Mouse (Mus musculus): ENCODE results near the gene Piwil4.

The Piwil4 gene

DNA sequence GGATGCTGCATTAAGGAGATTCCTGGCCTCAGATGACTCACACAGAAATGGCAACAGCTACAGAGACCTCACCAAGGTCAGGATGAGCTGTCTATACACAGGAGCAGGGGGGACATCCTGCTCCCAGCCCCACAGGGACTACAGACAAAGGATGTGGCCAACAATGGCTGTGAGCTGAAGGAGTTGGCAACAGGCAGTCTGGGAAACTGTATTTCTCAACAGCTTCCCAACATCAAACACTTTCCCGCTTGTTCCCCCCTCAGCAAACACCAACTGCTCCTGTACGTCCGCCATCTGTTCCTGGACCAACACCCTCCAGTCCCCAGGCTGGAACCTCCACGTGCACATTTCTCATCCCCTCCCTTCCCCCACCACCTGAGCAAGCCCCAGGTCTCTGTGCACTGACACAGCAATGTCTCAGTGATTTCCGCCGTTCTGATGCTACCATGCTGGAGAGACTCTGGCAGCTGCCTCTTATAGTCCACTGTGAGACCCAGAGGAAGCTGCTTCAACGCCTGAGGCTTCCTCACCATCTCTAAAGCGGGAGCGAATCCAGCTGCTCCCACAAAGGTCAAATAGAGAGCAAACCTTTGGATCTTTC lies 9.5 kb downstream of the Piwil4 start:
- in situ Hi-C loops (cut with MboI, MseI) = no loop called here

DNA sequence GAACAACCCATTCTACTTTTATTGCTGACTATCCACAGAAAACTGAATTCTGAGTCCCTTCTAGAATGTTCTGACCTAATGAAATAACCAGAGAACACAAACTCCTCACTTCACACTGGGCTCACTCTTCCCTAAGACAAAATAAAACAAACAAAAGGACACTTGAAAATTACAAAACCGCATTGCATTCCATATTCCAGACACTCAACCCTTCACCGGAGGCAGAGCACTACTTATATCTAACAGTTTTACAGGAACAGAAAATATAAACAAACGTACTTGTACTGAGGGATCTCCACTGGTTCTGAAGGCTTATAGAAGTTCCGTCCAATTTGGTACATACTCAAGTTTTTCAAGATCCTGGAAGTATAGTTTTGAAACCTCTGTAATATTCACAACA lies 12.2 kb downstream of the Piwil4 start:
- in situ Hi-C loops (cut with MboI, MseI) = no loop called here

DNA sequence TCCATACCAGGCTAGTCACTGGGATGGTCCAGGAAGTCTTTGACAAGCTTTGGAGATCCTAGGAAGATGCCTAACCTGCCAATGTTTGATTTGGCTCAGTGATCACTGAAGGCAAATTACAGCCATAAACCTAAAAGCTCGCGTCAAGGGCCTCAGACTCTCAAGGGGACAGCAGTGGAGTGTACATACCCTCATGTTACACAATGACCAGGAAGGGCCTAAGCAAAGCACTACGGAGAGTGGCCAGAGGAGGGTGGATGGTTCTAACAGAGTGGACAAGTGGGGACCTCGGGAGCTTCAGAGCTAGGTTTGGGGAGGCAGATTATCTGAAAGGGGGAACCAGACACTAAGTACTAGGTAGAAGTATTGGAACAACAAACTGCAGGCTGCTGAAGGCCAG lies 13.9 kb downstream of the Piwil4 start:
- in situ Hi-C loops (cut with MboI, MseI) = no loop called here

DNA sequence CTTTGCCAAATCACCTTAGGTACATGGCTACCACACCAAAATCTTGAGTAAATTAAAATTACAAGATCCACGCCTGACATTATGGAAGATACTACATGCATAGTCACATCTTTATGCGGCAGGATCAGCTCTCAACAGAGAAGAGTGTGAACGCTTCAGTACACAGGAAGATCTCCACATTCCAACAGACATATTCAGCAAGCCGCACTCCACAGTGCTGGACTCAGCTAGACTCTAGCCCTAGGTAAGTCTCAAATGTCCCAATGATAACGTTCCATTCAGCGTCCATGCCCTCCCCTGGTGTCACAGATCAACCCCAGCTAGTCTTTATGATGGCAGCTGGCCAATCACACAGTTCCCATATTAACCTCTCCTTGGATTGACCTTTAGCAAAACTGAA lies 14.5 kb downstream of the Piwil4 start:
- in situ Hi-C loops (cut with MboI, MseI) = no loop called here

DNA sequence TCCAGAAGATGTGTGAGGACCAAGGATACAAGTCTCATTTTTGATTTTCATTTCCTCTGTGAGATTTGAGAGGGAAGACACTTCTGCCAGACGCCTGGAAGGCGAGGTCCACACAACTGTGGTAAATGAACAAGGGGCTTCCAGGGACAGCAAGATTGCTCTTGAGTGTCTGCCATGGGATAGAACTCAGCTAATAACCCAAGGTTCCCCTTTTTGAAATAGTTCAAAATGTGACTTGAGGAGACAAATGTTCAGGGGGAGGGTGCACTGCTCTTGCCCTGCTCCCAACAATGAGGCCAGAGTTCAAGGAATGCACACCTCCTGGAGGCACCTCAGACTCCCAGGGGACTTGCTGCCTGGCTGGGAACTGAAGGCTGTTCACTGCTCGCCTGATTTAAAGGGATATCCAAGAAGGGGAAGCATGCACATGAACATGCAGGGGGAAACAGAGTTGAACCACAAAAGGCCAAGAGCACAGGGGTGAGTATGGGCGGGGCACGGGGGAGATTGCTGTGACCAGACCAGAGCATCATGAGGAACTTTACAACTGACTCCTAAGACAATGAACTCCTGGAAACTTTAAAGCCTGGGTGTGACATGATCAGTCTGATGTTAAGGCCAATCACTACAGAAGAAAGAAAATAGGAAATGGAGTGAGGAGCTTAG lies 15.6 kb downstream of the Piwil4 start:
- in situ Hi-C loops (cut with MboI, MseI) = no loop called here

DNA sequence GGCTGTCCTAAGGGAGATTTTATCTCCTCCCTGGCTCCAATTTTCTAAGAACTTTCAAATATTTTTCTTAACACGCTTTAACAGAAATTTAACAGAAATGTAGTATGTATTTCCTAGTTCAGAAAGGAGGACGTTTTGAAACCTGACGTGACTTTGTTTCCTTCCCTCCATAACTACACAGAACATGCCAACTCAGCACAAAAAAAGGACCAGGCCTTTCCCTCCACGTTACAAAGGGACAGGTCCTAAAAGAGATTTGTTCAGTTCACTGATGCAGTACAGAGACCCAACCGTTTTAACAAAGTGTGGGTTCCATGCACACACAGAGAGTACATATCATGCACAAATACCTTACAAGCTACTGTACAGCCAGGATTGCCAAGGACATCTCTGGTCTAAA lies 18.9 kb downstream of the Piwil4 start:
- in situ Hi-C loops (cut with MboI, MseI) = no loop called here

DNA sequence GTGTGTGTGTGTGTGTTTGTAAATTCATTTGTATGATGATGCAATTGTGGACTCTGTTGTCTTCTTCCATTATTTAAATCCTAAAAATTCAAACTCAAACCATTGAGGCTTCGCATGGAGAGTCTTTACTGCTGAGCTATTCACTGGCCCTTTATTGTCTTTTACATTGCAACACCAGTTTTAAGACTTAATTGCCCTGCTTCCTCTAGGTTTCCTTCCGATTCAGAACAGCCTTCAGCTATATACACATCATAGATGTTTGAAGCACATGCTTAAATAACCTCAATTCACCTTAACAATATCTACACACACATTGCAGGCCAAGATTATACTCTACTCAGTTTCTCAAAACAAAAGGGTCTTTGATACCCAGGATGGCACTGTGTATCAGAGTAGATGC lies 20.1 kb downstream of the Piwil4 start:
- in situ Hi-C loops (cut with MboI, MseI) = no loop called here

DNA sequence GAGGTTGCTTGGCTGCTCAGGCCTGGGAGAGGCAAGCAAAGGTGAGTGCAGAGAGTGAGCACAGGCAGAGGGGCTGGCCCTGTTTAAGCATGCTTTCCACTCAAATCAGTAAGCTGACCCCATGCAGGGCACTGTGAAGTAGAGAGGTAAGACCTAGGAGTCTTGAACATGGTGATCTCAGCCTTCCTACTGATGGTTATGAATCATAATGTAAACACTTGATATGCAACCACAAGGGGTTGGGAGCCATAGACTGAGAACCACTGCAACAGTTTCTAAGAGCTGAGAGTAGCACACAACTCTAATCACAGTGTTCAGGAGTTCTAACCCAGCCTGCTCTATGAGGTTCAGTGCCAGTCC lies 22.2 kb downstream of the Piwil4 start:
- in situ Hi-C loops (cut with MboI, MseI) = no loop called here

DNA sequence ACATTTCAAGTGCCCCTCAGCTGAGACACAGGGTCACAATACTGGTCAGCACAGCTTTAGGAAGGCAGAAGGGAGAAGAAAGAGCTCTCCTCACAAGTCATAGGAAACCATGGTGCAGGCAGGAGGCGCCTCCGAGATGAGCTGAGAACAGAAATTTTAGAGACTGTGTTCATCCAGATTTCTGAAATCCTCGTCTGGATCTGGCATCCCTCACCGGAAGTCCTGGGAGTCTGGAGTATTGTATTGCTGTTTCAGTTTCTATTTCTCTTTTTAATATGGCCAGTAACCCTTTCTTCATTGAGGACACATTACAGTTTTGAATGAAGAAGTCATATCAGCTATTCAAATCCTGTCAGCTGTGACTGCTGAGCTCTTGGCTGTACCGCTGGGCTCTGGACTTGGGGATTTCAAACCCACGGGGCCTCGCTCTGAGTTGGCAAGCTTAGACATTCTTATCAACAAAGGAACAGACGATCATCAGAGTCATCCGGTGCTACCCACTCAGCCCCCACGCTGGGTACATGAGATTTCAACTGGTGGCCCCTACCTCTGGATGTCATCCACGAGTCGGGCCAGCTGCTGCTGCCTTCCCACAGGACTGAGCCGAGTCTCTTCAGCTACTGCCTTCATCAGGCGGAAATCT lies 22.7 kb downstream of the Piwil4 start:
- in situ Hi-C loops (cut with MboI, MseI) = no loop called here

DNA sequence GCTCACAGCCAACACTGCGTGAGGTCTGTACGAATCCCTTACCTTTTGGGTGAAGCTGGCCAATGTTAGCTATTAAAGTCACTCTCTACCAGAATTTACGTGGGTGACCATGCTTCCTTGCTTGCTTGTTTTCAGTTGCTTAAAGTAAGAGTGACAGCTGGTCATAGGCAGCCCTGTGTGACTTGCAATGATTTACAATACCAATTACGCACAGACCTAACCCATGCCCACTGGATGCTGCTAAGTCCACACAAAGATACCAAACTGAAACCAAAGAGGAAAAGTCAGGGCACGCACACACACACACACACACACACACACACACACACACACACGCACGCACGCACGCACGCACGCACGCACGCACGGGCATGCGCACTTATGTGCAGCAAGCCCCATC lies 25.3 kb downstream of the Piwil4 start:
- in situ Hi-C loops (cut with MboI, MseI) = no loop called here

DNA sequence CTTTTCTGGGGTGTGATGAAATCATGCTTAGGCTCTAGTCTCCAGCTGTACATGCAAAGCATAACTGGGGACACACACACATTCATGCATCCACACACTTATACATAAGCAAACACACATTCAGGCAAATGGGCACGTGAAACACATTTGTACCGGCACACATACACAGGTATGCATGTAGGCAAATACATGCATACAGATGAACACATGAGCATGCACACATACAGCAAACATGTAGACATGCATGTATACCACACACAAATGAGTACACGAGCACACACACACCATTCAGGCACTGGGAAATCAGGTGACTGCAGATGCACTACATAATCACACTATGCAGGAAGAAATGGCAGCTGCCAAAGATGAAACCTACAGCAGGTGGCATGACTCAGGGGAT lies 29.6 kb downstream of the Piwil4 start:
- in situ Hi-C loops (cut with MboI, MseI) = no loop called here

DNA sequence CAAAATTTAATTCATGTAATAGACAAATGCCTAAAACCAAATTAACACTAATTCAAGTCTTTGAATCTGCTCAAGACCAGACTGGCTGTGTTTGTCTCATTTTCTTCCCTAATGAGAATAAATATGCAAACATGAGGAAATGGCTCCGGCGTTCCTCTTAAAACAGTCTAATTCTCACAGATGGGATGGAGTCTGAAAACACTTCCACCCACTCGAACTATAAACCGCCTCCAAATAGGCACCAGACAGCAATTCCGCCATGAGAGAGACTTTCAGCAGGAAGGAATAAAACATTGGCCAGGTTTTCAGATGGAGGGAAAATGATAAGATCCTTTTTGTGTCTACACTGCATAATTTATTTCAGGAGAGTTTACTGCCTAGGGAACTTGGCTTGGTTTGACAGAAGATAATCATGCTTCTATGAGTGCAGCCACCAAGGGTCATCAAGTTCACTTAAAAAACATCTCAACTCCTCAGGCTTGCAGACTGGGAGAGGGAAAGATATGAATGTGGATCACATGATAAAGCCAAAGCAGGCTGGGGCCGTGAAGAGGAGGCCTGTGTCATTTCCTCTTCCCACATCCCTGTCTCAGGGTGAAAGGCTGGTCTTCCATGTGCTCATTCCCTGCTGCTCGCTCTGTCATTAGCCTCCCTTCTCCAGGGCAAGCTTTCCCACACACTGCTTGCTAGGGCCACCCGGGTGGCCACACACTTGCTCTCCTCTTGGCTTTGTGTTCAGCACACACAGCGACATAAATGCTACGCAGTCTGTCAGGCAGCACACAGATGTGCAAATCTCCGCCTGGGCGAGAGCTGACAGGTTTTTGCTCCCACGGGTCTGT lies 35.0 kb downstream of the Piwil4 start:
- in situ Hi-C loops (cut with MboI, MseI) = loop anchor here in 1 of 2 experiments (10.0 kb wide), 1 partner anchor 171 kb away; no protein-coding TSS in a partner anchor

DNA sequence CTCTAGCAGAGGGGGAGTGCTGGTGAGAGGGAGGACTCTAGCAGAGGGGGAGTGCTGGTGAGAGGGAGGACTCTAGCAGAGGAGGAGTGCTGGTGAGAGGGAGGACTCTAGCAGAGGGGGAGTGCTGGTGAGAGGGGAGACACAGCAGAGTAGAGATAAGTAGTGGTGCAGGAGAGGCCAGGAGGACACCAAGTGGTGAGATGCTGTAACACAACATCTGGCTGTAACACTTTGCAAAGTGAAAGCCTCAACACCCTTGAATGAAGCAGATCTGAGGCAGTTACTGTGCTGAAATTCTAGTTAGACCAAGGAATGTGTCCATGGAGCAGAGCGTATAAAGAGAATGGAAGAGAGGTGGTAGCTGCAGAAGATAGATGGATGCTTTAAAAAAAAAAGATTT lies 39.7 kb downstream of the Piwil4 start:
- in situ Hi-C loops (cut with MboI, MseI) = loop anchor here (5.0 to 10.0 kb wide), 2 partner anchors 62 to 166 kb away; no protein-coding TSS in a partner anchor

DNA sequence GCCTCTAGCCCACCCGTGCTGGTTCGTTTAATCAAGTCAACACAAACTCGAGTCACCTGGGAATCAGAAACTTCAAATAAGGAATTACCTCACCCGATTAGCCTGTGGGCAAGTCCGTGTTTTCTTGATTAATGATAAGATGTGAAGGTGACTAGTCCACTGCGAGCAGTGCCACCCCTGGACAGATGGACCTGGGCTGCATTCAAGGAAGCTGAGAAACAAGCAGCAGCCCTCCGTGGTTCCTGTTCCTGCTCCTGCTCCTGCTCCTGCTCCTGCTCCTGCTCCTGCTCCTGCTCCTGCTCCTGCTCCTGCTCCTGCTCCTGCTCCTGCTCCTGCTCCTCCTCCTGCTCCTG lies 41.3 kb downstream of the Piwil4 start:
- in situ Hi-C loops (cut with MboI, MseI) = loop anchor here in 1 of 2 experiments (10.0 kb wide), 1 partner anchor 174 kb away; no protein-coding TSS in a partner anchor

DNA sequence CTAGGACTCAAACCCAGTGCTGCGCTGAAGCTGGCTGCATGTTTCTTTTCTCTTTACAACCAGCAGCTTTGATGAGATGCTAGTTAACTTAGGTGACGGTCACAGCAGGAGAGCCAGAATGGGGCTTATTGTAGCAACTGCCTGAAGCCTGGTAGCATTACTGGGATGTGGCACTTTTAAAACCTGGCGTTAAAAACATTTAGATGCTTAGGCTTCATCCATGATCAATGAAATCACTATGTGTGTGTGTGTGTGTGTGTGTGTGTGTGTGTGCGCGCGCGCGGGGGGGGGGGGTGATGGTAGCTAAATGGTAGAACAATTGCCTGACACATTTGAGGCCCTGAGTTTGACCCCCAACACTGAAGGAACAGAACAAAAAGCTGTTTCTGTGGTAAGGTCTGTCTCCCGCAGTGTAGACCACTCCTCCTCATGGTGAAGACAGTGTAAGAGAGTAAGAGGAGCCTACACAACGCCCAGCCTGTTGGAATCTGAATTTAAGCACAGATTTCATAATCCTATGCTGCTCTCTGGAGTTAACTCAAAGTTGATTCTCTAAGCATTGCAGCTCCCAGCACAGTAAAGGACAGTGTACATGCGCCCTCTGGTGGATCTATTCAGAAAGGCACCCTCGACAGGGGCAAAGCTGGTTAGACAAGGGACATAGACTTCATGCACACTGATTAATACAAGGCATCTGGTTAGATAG lies 41.8 kb downstream of the Piwil4 start:
- in situ Hi-C loops (cut with MboI, MseI) = loop anchor here in 1 of 2 experiments (10.0 kb wide), 1 partner anchor 174 kb away; no protein-coding TSS in a partner anchor

DNA sequence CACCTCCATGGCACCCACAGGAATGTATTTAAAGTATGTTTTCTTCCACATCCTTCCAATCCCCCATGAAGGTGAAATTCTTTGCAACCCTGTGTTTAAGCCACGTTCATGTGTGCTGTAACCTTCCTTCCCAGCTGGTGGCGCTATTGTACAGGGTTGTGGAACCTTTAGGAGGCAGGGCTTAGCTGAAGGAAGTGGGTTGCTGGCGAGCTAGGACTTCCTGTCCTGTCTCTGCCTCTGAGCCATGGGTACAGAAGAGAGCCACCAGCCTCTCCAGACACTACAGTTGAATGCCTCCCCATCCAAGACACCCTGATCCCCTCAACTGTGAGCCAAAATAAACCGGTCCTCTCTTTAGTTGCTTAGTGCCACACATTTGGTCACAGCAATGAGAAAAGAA lies 42.6 kb downstream of the Piwil4 start:
- in situ Hi-C loops (cut with MboI, MseI) = loop anchor here in 1 of 2 experiments (10.0 kb wide), 1 partner anchor 173 kb away; no protein-coding TSS in a partner anchor

DNA sequence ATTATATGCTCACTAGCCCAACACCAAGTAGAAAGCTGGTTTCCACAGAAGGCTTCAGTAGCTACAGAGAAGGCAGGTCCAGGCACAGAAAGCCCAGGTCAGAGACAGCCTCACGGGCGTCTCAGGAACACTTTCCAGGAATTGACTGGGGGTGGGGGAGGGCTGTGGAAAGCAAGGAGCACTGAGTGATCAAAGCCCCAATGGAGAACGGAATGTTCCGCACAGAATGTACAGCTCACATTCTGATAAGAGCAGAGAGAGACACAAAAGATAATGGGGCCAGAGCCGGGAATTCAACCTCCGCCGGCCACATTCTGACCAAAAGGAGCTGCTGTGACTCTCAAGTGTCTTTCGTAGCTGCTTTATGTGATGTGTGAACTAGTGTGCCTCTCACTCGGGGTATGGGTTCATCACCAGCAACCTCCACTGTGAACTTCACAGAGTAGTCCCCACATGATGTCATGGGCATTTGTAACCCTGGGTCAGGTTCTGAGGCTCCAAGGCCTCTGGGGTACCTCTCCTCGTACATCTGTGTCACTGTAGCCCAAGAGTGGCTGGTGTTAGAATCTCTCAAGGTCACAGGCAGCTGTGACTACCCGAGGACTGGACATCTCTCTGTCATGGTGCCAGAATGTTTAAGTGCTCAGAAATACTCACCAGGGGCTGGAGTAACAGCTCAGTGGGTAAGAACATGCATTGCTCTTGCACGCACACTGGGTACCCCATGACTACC lies 51.0 kb downstream of the Piwil4 start:
- in situ Hi-C loops (cut with MboI, MseI) = loop anchor here in 1 of 2 experiments (10.0 kb wide), 1 partner anchor 165 kb away; no protein-coding TSS in a partner anchor

DNA sequence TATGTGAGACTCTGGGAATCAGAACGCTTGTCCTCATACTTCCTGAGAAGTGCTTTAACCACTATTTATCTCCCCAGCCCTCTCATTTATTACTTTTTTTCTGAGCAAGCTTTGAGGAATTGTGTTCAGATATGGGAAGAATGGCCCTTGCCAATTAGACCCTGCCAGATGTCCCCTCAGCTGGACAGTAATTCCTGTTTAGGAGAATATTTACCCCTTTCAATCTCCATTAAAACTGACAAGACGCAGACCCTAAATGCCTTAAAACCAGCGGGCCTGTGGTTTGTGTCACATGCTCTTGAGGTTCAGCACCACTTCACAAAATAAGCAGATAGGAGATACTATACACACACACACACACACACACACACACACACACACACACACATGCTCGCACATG lies 56.2 kb downstream of the Piwil4 start:
- in situ Hi-C loops (cut with MboI, MseI) = no loop called here

DNA sequence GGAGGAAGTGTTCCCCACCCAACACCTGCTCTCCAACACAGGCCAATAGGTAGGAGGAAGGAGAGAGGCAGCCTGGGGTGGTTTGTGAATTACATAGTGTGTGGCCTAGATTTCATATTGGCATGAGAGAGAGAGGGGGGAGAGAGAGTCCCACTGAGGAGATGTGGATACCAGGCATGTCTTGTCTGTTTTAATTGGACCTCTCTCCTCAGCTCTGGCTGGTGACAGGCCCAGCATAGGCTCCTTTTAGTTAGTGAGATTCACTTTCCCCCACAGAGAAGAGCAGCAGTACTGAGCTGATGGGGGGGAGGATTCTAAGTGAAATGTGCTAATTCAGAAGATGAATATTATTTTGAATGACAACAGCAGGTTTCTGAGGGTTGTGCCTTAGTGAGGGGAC lies 57.8 kb downstream of the Piwil4 start:
- in situ Hi-C loops (cut with MboI, MseI) = no loop called here

DNA sequence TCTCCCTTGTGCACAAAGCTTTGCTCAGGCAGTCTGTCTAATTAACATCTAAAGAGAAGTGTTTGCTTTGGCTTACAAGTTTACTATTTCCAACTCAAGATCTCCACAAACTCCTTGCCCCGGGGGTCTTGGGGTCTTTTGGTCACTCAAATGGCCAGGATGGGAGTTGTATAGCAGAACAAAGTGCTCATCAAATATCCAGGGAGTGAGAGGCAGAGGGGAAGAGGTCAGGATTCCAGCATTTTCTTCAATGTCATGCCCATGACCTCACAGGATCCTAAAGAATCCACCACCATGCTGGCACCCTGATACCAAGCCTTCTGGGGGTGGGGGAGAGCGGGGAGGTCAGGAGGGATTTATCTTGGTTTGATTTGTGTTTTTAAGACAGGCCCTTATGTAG lies 59.9 kb downstream of the Piwil4 start:
- in situ Hi-C loops (cut with MboI, MseI) = no loop called here

Measured in T-helper 17 cell (primary cell).